Mouse (Mus musculus) 416B (cell line): ENCODE data around the gene Glp2r.

Source experiments
- DNase-seq: peaks from one replicate; pipeline ENCODE4 v3.0.0; 2011; ENCODE audit warnings: low read depth

Glp2r gene

DNA sequence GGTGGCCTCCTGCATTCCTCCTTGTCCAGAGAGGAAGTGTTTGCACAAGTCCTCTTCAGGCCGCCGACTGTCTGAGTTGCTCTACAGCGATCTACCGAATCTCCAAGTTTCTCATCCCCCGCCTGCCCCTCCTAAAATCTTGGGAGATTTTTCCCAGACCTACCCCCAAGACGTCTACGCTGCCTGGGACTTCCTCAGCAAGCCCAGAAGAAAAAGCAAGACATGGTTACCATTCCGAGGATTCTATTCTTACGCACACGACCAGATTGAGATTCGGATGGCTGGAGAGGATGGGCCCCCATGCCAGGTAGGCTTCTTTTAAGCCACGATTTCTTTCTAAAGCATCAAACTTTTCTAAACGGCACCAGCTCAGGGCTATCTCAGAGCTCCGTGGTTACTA is at the start of gene Glp2r:
Gene Glp2r (minus strand): TSS at position 101 of the 400 bp plus-strand sequence.
- DNase-seq, result no peak

DNA sequence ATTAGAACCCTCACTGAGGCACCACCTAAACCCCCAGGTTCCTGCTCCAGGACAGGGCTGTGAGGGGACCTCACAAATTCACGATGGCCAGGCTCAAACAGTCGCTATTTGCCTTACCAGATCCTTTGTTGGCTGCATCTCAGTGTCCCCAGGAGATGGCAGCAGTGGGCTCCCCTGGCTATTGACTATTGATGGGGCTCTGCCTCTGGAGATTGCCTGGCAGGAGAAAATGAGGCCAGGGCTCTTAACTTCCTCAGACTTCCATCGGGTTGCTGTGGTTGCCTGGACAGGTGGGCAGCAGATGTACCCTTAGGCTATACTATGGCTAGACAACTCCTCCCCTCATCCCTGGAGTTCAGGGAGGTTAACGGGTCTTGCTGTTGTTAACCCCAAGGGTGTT is 49.3 kb upstream of the Glp2r start:
- peak; percentile 44 for DNase-seq

DNA sequence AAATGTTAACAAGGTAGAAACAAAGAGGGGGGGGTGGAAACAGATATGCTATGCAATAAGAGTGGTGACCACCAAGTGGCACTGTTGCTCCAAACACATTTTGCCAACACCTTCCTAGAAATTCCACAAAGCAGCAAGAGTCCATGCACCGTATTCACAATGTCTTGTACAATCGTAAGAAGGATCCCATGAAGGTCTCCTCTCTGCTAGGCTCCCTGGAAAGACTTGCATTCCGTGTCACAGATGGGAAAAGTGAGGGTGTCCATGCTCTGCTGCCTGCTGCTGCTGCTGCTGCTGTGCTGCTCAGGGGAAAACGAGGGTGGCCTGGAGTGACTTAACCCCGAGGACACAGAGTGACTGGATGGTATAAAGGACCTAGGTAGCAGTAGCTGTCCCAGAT is 48.7 kb upstream of the Glp2r start:
- peak; percentile 37 for DNase-seq

DNA sequence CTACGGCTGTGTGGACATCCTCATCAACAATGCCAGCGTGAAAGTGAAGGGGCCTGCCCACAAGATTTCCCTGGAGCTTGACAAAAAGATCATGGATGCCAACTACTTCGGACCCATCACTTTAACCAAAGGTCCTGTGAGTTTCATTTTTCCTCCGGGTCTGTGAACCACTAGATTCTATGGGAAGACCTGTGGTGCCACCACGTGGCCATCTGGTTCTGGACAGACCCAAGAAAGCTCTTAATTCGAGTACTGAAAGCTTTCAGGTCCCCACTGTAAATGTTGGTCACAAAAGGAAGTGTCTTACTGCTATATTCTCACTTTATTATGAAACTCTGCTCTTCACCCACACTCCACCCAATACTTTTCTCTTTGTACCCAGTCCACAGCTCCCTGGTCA is 40.6 kb upstream of the Glp2r start:
- peak; percentile 12 for DNase-seq

DNA sequence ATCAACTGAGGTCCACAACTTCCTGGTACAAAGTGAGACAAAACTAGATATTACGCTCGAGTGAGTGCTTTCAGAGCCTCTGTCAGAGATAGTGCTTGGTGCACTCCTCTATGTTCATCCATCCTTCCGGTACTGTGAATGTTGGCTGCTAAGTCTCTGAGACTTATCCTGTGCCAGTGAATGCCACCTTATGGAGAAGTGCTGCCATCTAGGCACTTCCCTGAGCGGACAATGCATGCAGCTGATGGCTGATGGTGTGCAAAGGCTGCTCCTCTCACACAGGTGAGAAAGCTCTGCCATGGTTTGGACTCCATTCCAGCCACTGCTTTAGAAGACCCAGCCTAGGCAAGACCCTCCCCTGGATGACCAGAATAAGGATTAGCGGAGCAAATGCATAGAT is 37.1 kb upstream of the Glp2r start:
- DNase-seq, result no peak

DNA sequence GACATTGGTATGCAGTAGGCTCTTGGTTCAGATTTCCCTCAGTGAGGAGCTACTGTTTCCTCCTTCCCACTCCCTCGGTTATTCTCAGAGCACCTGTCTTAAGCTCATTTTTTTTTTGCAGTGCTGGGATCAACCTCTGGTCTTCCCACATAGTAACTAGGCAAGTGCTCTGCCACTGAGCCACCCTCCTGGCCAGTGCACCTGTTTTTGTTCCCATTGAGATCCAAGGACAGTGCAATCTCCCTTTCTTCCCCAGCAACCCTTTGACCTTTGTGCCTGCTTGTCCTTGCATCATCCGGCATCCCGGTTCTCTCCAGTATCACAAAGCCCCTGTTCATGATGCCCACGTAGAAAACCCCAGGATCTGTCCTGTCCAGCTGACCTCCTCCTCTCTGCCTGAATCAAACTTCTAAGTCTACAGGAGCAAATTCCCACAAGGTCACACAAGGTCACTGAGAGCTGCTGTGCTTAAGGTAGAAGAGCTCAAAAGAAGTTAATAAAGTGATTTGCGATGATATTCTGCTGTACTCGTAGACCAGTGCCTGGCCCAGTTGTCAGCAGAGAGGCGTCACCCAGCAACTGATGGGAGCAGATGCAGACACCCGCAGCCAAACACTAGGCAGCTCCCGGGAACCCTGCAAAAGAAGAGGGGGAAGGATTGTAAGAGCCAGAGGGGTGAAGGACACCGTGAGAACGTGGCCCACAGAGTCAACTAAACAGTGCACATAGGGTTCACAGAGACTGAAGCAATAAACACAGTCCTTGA is 36.1 kb upstream of the Glp2r start:
- no peak for DNase-seq

DNA sequence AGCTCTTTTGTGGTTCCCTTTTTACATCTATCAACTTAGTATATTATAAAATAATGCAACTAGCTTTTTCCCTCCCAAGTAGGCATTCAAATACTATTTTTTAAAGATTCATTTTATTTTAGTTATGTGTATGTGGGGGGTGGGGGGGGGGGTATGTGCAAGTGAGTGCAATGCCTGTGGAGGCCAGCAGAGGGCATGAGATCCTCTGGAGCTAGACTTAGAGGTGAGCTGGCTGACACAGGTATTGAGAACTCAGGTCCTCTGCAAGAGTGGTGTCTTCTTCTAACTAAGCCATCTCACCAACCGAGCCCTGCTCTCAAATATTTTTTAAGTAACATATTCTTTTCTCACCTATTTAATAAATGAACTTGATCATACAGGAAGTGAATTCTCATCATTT is 34.6 kb upstream of the Glp2r start:
- DNase-seq, result peak; percentile 1

DNA sequence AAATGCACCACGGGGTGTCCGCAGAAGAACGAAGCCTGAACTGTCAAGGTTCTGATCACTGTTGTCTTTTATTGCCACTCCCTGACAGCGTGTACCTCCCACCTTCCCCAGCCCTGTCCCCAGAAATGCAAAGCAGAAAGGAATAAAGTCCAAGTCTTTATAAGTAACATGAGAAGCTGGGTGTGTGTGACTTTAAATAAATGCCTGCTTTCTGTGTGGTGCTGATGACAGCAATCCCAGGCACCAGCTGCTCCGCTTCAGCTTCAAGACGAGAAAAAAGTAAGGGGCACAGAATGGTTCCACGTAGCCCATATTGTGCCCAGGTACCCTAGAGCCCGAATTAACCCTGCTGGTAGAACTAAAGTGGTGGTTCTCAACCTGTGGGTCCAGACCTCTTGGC is 30.2 kb upstream of the Glp2r start:
- no peak for DNase-seq

DNA sequence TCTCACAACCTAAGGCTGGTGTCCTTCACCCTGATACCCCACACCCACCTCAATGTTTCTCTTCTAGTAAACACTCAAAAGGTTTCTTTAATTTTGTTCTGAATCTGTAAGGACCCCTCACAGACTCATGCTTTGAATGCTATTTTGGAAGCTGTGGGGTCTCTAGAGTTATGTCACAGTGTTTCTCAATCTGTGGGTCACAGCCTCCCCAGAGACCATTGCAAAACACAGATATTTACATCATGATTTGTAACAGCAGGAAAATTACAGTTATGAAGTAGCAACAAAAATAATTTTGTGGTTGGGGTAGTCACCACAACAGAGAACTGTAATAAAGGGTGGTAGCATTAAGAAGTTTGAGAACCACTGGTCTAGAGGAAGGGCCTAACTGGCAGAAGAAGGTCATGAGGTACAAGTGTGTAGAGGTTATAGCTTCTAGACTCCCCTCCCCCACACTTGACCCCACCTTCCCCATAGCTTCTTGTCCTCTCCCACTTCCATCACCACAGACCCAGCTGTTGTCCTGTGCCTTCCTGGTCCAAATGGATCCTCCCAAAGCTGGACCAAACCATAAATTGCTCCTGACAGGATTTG is 29.3 kb upstream of the Glp2r start:
- peak; percentile 9 for DNase-seq

DNA sequence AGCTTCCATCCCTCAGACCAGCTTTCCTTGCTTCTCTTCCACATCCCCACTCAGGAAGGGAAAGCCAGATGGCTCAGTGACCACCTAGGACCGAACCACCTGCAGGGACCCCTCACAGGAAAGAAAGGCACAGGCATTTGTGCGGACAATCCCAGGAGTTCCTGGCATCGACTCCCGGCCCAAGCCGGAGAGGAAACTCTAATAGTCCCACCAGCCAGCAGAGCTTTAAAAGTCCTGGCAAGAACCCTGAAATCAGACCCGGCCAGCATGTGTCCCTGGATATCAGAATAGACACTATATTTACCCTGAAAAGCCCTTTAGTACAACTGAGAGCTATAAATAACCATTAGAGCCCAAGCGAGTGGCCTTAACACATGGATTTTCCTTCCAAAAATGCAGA is 27.0 kb upstream of the Glp2r start, which contains the start of gene Dhrs7c:
Gene Dhrs7c (plus strand): TSS at position 257 of the 400 bp plus-strand sequence.
- DNase-seq, result no peak

DNA sequence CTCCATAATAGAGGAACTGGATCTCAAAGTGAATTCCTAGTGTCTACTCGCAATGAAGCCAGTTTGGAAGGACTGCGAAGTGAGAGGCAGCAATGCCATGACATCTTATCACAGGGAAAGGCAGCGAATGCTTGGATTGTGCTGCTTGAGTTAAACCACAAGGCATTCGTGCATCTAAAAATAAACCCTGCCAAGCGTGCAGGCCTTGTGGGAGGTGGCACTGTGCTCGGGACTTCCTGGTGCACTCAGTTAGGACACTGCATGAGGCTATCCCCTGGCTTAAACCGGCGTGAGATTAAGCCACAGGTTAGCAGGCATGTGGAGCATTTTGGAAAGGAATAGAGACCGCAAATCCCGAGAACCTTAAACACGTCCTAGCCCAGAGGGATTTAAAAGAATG is 19.2 kb upstream of the Glp2r start:
- no peak for DNase-seq

DNA sequence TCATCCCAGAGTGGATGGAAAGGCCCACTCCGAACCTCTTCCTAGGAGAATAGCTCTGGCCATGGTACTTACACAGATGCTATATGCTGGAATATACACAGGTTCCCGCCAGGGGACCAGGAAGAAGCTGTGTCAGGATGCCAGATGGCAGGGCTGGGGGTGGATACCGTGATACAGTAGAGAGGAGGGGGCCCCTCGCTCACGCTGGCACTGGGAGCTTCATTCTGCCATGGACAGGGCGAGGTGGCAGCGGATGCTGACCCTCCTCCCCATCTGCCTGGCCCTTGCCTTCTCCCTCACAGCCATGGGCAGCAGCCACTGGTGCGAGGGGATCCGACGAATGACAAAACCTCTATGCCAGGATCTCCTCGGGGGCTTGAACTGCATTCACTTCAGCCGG is 3.4 kb upstream of the Glp2r start, which contains the start of gene Gsg1l2:
Gene Gsg1l2 (plus strand): TSS at position 230 of the 400 bp plus-strand sequence.
- no peak for DNase-seq

DNA sequence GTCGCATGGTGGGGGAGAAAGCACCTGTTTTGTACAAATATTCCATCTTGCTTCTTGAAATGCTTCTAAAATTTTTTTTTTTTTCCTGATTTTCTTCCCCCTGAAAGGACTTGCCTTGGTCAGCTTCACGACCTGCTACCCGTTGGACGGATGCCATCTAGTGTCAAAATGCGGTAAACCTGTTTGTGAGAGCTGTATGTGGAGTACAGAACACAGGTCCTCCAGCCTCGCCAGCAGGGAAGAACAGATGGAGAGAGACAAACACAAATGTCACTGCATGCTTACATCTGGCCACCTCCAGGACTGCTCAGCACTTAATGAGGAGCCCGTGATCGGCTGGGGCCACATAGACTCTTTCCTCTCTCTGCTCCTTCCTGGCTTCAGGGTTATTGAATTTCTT is 1.6 kb upstream of the Glp2r start:
- DNase-seq, result peak; percentile 39

DNA sequence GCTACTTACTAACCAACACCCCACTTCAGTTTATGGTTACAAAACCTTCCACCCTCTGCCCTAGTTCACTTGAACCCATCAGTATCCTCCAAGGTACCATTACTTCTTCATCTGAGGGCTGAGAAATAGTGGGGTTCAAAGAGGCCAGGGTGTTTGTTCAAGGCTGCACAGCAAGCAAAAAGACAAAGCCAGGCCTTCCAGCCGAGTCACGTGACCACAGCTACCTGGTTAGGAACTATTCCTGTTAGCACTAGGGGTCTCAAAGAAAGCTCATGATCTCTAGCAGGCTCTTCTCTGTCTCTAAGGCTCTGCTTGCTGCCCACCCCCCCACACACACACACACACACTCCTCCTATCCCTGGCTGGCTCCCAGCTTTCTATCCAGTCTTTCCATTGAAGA is 738 bp upstream of the Glp2r start:
- no peak for DNase-seq

DNA sequence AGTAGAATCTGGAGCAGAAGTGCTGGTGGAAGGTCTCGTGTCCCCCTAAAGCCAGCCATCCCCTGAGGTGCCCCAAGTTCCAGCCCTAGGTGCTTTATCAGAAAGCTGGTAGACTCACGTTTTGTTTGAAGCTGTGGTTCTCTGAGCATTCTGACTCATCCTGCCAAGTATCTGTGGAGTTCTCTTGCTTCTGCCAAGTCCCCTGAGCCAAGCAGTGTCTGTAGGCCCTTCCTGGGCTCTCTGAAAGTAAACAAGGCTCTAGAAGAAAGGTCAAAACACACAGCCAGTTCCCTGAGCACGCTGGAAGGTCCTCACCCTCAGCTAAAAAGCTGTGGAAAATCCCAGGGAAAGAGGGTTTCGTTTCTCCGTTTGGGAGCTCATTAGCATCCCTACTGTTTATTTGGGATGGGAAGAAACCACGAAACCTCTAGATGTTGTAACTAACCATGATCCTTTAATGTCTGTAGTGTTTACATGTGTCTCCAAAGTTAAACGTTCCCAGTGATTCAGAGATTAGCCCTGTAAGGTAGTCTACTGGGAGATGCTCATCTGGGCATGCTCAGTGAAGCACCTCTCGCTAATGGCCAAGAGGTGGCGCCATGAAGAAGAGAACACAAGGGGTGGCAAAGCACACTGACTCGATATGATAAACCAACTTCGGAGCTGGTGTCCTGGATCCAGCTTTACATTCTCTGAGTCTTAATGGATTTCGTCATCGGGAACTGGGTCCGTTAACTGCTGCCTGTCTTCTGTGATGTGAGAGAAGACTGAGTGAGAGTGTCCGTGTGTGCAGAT is 13.4 kb downstream of the Glp2r start:
- DNase-seq, result peak; percentile 10

DNA sequence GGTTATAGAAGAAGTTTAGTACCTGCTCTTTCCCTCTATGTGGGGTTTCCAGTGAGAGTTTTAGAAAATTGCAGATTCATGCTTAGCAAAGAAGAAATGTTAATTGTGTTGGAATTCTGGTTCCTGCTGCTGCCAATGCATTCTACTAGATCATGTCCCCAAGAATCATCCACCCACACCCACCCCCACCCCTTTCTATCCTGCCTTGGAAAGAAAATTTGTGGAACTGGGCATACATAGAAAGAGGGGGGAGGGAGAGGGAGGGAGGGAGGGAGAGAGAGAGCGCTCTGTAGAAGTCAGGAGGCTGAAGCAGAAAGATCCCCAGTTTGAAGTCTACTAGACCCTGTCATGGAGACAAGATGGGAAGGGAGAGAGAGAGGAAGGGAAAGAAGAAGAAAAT is 14.7 kb downstream of the Glp2r start:
- no peak for DNase-seq

DNA sequence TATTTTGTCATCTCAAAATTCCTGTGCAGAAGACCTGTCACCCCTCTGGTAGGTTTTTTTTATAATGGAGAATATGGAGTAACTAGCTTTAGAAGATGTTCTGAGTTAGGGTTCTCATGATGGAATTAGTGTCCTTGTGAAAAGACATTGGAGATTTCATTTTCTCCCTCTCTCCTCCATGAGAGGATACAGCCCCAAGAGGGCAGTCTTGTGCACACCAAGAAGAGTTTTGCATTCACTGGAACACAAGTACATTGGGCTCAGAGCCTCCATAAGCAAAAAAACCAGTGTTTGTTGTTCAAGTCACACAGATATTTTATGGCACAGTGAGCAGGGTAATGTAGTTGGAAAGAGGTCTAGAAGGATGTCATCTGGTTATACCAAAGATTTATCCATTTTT is 29.4 kb downstream of the Glp2r start:
- DNase-seq, result no peak

DNA sequence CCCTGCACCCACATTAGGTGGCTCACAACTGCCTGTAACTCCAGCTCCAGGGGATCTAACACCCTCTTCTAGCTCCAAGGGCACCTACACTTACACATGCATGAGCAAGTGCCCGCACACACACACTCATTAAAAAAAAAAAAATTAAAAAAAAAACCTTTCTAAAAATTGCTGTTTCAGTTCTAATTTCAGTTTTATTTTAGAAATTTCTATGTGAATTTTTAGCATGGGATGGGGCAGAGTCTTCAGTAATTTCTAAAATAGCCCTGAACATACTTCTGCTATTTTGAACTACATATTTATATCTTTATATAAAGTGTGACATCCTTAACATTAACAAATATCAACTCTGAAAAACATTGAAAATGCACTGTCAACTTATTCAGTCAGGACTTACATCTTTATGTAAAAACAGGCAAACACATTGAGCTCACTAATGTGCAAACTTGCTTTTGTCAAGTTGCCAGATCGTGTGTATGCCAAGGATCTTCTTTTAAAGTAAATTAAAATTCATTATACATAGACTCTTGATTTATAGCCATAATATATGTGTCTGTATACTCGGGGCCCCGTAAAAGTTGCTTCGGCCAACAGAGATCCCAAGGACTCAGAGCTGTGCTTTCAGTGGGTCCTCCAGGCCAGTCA is 32.0 kb downstream of the Glp2r start:
- no peak for DNase-seq

DNA sequence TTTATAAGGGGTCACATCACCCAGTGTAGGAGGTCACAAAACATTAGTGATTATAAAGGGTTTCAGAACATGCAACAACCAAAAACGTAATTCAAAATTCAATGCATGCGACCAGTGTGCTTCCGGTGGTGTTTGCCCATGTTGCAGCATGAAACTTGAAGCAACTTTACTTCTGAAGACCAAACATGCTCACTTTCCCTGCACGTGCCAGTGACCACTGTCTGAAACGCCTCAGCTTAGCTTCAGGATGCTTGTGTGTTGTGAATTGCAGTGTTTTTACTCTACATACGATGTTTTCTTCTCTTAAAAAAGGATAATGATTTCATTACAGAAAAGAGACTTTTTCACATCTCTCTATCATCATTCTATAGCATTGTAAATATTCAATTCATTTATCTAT is 32.6 kb downstream of the Glp2r start:
- no peak for DNase-seq

DNA sequence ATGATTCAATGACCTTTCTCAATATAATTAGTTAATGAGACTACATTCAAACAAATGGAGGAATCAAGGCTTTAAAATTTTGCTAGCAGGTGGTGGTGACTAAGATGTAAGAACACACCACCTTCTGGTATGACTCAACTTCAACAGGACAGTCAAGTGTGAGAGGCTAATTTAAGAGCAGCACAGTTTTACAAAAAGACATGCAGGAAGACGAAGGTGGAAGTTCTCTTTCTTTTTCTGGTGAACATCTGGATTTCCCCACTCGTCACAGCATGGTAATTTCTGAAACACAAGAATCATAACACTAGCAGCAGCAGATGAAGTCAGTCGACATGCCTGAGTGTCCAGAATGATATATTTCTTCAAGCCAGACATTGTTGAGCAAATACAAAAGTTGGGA is 36.4 kb downstream of the Glp2r start:
- no peak for DNase-seq

DNA sequence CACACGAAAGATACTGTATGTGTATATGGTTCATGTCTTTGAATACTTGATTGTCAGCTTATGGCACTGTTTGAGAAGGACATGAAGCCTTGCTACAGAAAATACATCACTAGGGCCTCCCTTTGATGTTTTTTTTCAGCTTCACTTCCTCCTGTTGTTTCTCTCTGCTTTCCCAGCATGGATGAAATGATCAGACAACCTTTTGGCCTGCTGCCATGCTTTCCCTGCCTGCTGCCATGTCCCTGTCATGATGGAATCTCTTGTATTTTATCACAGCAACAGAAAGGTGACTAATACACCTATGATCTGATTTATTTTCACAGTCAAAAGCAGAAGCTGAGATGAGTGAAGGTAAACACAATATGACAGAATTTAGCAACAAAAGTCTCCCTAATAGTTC is 37.2 kb downstream of the Glp2r start:
- no peak for DNase-seq

DNA sequence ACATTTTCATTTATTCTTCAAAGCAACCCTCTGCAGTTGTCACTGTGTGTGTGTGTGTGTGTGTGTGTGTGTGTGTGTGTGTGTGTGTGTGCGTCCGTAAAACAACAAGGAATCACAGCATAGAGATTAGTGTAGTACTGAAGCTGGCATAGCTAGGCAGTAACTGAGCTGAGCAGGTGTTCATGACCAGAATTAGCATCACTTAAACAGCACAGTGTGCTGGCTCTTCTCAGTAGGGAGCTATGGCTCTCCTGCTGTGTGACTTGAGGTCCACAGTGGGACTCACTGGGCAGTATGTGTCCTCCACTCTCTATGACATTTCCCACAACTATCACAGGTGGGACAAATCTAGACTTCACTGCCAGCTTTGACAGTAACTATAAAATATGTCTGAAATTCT is 39.9 kb downstream of the Glp2r start:
- DNase-seq, result no peak

DNA sequence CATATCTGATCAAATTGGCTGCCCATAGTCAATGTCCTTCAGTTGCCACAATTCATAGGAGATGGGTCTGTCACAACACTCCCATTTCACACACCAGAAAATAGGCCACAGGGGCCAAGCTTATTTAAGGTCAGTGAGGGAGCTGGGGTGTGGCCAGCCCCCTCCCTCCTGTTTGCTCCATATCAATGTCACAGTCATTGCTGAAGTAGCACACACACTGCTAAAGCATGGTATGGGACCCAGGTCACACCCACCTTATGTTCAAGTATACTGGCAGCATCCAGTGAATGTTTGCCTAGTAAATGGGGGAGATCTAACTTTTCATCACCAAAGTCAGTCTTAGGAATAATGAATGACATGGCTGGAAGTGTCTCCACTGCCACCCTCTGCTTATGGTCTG is 42.2 kb downstream of the Glp2r start:
- DNase-seq, result no peak
